Mouse (Mus musculus): ENCODE results near the gene Gadl1.
"Not testable (repeated sequence)": the region's sequence is repeated elsewhere in the genome, so short reads cannot be mapped to it uniquely, and the experiment has no call there.

The Gadl1 gene

DNA sequence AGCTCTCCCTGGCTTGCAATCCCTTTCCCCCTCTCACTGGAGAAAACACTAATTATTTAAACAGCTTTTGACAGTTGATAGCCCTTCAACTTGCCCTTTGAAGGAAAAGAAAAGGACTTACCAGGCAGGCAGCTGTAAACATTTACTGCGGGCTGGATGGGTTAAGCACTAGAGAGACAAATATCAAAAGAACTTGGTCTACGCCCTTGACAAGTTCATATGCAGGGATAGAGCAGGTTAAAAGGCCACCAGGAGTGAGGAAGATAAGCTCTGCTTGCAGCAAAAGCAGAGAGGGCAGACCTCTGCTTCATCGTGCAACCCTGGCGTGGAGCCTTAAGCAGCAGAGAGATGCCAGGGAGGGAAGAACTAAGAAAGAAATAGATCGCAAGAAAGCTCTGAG lies 123.5 kb downstream of the Gadl1 start:
- no peak for DNase-seq

DNA sequence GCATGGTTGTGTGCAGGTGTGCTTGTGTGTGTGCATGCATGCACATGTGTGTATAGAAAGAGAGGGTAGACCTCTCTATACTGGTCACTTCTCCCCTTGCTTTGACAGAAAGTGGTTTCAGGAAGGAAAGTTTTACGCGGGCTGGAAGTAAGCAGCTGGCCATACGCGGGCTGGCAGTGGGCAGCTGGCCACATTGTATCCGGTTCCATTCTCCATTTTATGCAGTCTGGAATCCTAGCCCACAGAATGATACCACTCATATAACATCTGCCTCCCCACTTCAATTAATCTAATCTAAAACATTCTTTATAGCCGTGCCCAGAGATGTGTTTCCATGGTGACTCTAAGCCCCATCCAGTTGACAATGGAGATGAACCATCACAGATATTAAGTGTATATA lies 129.0 kb downstream of the Gadl1 start:
- DNase-seq: no peak

GRCm38 (mm10) chr9:116039981-116040380 lies 130.7 kb downstream of the Gadl1 start:
- DNase-seq: no peak

DNA sequence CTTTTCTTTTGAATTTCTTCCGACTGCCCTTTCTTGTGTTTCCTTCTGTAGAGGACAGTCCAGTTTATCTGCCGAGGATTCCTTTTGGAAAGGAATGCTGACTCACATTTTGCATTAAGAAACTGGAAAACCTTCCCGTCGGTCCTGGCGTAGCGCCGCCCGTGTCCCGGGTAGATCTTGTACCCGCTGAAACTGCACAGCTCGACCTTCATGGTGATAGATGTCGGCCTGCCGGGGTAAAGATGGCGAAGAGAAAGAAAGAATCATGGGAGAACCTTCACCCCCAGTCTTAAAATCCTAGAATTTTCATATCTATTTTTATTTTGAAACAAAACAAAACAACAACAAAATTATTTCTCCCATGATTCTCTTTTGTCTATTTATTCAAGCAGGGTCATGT lies 131.6 kb downstream of the Gadl1 start:
- not testable (repeated sequence) for DNase-seq

DNA sequence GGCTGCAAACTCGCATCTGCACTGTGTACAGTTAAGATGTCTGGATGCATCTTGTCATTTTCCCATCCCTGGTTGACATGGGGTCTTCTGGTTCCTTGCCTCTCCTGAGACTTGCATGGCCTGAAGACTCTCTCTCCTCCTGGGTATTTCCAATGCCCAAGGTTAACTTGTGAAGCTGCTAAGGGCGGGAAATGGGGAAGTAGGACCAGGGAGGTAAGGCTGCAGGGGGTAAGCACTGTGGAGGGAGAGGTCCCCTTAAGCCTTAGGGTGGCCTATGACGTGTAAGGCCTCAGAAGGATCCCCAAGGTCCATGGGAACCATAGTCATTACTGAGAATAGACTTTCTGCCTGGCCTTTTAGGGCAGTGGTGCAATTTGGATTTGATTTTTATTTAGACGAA lies 132.1 kb downstream of the Gadl1 start:
- no peak for DNase-seq

GRCm38 (mm10) chr9:116041787-116042186 lies 132.5 kb downstream of the Gadl1 start:
- DNase-seq: peak; percentile 72

GRCm38 (mm10) chr9:116049985-116050384 lies 140.7 kb downstream of the Gadl1 start:
- DNase-seq: no peak

DNA sequence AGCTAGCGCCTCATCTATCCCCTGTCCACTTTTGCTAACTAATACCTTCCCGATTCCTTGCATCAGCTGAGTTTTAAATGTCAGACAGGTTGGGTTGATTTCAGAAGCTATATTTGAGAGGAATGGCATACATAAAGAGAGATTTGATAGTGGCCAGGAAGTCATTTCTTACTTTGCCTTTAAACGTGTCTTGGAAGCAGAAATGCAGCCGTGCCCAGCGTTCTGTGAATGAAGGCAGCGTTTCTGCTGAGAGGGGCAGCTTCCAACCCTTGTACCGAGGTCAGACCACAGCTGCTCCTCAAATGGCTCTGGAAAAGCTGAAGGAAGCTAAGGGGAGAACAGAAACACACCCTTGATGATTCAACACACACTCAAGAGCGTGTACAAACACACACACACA lies 144.7 kb downstream of the Gadl1 start:
- no peak for DNase-seq

- no peak for DNase-seq
Measured at GRCm38 (mm10) chr9:116058475-116058874, 149.2 kb downstream of the Gadl1 start.

GRCm38 (mm10) chr9:116059156-116059555 lies 149.9 kb downstream of the Gadl1 start:
- peak; percentile 21 for DNase-seq

DNA sequence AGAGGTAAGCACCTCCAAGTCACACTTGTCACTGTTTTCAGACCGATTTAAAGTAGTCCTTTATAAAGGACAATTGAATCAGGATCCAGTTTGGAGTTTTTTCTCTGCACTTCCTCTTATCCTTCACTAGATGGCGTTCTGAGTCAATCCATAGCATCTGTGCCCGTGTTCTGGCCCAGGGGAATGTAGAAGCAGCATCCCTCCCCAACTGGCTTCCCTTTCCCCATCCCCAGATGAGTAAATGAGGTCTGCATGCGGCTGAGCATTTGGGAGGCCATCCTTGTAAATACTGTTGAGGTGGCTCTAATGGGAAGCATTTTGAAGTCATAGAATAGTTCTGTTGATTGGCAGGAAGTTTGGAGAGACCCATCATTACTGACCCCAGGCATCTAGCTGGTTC lies 151.4 kb downstream of the Gadl1 start:
- no peak for DNase-seq

GRCm38 (mm10) chr9:116064774-116065173 lies 155.5 kb downstream of the Gadl1 start:
- DNase-seq: no peak

GRCm38 (mm10) chr9:116071561-116071960 lies 162.3 kb downstream of the Gadl1 start:
- not testable (repeated sequence) for DNase-seq

DNA sequence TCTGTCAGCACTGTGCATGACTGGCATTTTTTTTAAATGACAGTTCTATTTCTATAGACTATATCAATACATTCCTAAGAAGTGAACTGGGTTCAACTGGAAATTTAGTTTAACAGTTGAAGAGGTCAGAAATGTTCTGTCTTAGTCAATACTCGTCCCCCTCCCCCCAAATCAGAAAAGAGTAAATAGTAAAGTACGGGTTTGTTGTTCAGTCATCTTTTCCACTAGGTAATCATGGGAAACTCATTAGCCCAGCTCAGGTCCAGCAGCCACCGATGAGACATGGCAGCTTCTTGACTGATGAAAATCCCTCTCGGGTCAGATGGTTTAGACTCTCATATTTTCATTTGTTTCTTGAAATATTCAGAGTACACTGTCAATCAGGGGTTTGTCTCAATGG lies 166.9 kb downstream of the Gadl1 start:
- DNase-seq: no peak

- DNase-seq: no peak
Measured at GRCm38 (mm10) chr9:116076946-116077345, 167.7 kb downstream of the Gadl1 start.

- DNase-seq: no peak
Measured at GRCm38 (mm10) chr9:116077419-116077818, 168.2 kb downstream of the Gadl1 start.

DNA sequence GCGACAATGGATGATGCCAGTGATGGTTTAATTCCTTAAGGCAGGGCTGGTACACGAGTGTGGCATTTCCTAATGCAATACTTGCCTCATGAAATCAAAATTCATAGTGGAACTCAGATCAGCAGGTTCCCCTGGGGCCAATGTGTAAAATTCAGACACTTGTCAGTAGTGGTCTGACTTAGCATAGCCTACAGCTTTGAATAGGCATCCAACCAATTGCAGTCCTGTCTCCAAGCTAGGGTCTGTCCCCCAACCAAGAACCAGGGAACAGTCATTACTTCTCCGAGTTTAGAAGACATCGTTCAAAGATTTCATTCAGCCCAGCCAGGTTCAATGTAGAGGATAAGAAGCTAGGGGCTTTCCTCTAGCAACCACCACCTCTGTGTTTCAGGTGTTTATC lies 172.5 kb downstream of the Gadl1 start:
- no peak for DNase-seq

DNA sequence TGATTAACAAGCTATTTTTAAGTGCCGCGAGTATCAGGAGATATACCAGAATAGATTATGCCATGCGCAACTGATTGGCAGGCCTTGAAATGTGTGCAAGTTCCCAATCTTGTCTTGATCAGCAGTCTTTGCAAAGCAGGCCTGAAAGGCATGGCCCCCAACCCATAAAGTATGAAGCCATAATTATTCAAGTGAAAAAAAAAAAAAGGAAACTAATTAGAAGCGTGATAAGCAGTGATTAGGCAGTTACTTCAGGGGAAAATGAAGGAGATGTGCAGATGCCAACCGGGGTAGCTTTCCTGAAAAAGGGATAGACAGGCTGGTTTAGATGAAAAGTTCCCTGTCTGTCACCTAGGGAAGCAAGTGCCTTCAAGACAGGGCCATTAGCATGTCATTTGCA lies 174.0 kb downstream of the Gadl1 start:
- DNase-seq: no peak

DNA sequence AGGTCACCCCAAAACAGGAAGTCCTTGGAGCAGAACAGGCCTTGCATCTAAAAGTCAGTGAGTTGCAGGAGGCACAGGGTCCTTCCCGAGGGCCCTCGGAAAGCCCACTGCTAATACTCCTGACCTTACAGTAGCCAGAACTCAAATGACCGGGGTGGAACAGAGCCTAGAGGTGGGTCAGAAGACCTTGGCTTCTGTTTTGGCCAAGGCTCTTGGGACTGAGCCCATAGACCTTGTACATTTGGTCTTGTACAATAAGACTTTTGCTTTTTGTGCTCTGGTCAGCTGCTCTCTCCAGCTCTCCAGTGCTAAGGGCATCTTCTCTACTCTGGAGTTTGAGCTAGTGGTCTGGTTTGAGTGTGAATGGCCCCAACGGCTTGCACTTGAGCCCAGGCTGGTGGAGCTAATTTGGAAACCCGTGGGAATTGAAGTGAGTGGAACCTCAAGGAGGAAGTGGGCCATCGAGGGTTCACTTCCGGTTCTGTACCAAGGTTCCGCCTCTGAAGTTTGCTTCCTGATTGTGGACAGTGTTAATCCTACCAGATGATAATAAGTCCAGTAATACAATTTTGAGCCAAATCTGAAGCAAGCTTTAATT lies 174.6 kb downstream of the Gadl1 start:
- no peak for DNase-seq

DNA sequence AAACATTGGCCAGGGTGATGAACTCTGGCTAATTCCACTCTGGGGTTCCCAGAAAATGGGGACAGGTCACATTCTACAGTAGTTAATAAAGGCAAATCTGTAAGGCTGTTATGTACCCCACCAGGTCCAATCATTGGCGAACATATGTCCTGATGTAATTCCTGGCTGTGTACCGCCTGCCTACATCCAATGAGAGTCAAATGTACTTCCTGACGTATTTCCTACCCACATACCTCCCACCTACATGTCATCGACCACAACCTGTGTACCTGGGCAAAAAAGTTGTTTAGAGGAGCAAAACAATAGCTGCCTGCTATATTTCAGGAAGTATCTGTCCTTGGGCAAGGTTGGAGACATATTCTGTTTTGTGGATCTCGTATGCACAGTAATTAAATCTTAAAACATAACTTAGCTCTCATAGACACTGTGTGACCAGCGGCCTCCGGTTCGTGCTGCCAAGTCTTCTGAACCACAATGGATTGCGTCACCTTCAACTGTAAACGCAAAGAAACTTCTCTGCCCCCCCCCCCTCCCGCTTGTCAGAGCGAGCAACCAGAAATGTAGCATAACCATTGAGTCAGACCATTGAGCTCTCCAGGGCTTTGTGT lies 175.2 kb downstream of the Gadl1 start:
- peak; percentile 16 for DNase-seq

DNA sequence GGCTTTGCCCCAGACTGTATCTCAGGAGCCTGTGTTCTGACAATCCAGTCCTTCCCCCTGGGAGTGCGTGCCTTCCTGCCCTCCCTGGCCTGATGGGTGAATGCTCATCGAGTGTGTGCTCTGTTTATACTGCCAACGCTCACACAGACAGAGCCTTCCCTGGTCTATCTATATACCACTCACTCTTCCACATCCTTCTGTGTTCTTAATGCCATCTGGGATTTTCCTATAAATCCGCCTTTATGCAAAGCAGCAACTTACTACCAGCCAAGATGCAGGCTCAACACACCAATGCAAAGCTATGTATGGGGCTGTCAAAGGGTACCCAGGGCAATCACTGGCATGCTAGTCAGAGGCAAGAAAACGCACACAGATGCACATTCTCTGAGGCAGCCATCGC lies 176.7 kb downstream of the Gadl1 start:
- no peak for DNase-seq

GRCm38 (mm10) chr9:116087263-116087662 lies 178.0 kb downstream of the Gadl1 start:
- no peak for DNase-seq

DNA sequence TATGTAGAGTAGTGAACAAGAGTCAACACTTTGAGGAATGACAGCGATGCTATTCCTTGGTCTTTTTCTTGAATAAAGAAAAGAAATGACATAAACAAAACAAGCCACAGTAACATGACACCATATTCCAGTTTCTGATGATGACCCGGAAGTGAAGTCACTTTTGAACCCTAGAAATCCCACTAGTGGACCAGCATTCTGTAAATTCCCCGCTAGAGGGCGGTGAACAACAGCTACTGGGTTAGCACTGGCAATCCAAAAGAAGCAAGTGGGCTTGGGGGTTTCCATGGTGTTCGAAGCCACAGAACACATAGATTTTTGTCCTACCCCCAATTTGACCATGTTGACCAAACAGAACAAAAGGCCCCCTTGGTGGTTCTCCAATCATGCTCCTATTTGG lies 178.6 kb downstream of the Gadl1 start:
- DNase-seq: peak; percentile 56

- peak; percentile 14 for DNase-seq
Measured at GRCm38 (mm10) chr9:116088912-116089311, 179.7 kb downstream of the Gadl1 start.

DNA sequence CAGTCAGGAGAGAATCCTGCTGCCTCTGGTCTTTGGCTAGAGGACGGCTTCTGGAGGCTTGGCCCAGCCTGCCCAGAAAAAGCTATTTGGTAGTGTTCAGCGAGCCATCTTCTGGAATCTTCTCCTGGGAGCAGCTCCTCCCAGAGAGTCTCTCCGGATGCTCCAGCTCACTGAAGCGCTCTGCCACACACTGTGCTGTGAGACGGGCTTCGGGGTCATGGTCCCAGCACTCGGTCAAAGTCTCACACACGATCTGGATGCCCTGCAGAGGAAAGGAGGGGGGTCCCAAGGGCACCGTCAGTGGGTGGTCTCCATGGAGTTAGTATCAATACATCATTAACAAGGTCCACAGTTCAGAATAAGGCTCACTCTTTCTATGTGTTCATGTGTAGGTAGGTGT lies 181.0 kb downstream of the Gadl1 start:
- DNase-seq: no peak

Data from liver (tissue).